Mouse (Mus musculus): ENCODE measurements around the gene Baz2a. TPM values are rescaled to one million over a fixed set of nuclear protein-coding genes. Genes with fewer than 3 reads are reported as not detected.

Gene Baz2a
- polyA plus RNA-seq, 1 experiment from 2014 or later: 13.6 TPM

DNA sequence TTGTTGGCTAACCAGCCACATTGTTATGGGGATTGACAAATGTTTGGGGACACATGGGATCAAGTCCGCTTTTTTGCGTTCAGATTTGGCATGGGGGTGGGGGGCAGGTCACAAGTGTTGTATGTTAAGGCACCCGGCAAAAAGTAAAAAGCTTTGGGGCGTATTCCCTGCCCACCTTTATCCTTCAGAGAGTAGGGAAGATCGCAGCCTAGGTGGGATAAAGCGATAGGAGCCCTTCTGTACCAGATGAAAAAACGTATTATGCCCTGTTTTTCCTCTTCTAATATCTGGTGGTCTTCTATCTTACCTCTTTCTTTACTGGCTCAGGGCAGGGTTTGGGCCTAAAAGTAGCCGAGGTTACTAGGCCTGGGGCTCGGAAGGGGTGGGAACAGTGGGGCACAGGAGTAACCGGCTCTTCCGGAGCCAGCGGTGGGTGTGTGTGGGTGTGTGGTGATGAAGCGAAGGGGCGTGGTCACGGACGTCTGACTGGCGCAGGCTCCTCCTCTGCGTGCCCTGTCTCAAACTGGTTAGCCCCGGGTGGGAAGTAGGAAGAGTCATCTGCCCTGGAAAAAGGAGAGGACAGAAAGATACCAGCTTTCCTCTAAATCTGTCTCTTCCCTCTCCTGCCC is 3.1 kb downstream of the Baz2a start:
- DNase-seq (ENCODE audit: low spot score) (peak; percentile 79), ATAC-seq (peak; percentile 45)
- Histone ChIP-seq H3K4me1 (ENCODE audit: control insufficient read depth, insufficient read depth, low read length) (peaks cover 30% of the 10 kb centered on the region), H3K9me3 (replicated peaks; ENCODE audit: control insufficient read depth, low read length) (no peaks in the 10 kb centered on the region), H3K36me3 (ENCODE audit: control insufficient read depth, insufficient read depth, low read length) (peaks cover 14% of the 10 kb centered on the region), H3K9ac (ENCODE audit: low read length) (0 out of 2 replicates have a peak overlapping the region, but pooled peaks have one; percentile 6), H3K27ac (ENCODE audit: low read depth, low read length) (no peak overlapping the region), H3K4me2 (ENCODE audit: low read length) (peak overlapping the region; percentile 91), H3K4me3 (ENCODE audit: low read depth, low read length) (peak overlapping the region; percentile 16), H3K27me3 (replicated peaks; ENCODE audit: control insufficient read depth, insufficient read depth, low read length) (no peaks in the 10 kb centered on the region)
- WGBS: 8% methylated on average over 19 of the region's 19 CpGs

DNA sequence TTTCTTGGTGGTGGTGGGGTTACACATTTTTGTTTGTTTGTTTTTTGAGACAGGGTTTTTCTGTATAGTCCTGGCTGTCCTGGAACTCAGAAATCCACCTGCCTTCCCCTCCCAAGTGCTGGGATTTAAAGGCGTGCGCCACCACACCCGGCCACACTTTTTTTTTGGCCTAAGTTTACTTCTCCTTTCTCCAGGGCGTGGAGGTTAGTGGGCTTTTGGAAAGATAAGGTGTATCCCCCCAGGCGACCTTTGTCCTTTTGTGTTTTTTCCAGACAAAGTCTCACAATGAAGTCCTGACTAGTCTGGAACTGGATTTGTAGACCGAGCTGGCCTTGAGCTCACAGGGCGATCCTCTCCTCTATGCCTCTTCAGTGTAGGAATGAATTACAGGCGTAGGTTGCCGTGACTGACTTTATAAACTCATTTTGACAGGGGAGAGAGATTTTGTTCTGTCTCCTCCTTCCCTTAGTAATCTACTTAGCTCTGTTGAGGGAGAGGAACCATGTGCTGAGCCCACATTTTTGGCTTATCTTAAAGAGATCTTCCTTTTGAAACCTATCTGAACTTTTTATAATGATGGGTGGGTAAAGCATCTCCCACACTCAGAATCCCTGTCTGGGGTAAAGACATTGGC is 3.7 kb downstream of the Baz2a start:
- DNase-seq (ENCODE audit: low spot score) (no peak), ATAC-seq (no peak)
- Histone ChIP-seq H3K9ac (ENCODE audit: low read length) (no peak overlapping the region), H3K27me3 (replicated peaks; ENCODE audit: control insufficient read depth, insufficient read depth, low read length) (no peaks in the 10 kb centered on the region), H3K4me3 (ENCODE audit: low read depth, low read length) (no peak overlapping the region), H3K36me3 (ENCODE audit: control insufficient read depth, insufficient read depth, low read length) (peaks cover 7% of the 10 kb centered on the region; the same call in 1 of the 2 replicates), H3K4me1 (ENCODE audit: control insufficient read depth, insufficient read depth, low read length) (peaks cover 30% of the 10 kb centered on the region), H3K9me3 (replicated peaks; ENCODE audit: control insufficient read depth, low read length) (no peaks in the 10 kb centered on the region), H3K27ac (ENCODE audit: low read depth, low read length) (no peak overlapping the region), H3K4me2 (ENCODE audit: low read length) (peak overlapping the region; percentile 91; the same call in 1 of the 2 replicates)
- 22% methylated on average over 9 of the region's 9 CpGs for WGBS

DNA sequence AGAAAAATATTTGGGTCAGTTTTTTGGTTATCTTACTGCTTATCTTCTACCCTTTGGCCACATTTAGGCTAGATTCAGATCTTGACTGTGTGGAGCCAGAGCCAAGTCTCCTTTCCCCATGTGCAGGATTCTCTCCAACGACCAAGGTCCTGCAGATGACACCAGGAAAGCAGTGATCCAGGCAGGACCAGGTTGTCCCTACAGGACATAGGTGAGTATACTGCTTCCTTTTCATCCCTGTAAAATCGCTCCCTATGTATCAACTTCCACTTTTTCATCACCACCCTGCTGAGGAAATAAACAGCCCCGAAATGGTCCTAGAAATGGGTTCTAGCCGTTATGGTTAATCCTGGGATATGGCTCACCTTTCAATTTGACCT is 4.9 kb downstream of the Baz2a start:
- 24% methylated on average over 4 of the region's 4 CpGs for WGBS
- peak overlapping the region; percentile 99 for H3K4me3 ChIP-seq (ENCODE audit: low read depth, low read length)
- H3K4me2 ChIP-seq (ENCODE audit: low read length): 0 out of 2 replicates have a peak overlapping the region, but pooled peaks have one; percentile 9
- no peak overlapping the region for H3K9ac ChIP-seq (ENCODE audit: low read length)
- peaks cover 27% of the 10 kb centered on the region for H3K4me1 ChIP-seq (ENCODE audit: control insufficient read depth, insufficient read depth, low read length)
- H3K9me3 ChIP-seq (replicated peaks; ENCODE audit: control insufficient read depth, low read length): no peaks in the 10 kb centered on the region
- ATAC-seq: no peak
- DNase-seq (ENCODE audit: low spot score): no peak
- no peak overlapping the region for H3K27ac ChIP-seq (ENCODE audit: low read depth, low read length)
- H3K27me3 ChIP-seq (replicated peaks; ENCODE audit: control insufficient read depth, insufficient read depth, low read length): no peaks in the 10 kb centered on the region
- no peaks in the 10 kb centered on the region for H3K36me3 ChIP-seq (ENCODE audit: control insufficient read depth, insufficient read depth, low read length)

DNA sequence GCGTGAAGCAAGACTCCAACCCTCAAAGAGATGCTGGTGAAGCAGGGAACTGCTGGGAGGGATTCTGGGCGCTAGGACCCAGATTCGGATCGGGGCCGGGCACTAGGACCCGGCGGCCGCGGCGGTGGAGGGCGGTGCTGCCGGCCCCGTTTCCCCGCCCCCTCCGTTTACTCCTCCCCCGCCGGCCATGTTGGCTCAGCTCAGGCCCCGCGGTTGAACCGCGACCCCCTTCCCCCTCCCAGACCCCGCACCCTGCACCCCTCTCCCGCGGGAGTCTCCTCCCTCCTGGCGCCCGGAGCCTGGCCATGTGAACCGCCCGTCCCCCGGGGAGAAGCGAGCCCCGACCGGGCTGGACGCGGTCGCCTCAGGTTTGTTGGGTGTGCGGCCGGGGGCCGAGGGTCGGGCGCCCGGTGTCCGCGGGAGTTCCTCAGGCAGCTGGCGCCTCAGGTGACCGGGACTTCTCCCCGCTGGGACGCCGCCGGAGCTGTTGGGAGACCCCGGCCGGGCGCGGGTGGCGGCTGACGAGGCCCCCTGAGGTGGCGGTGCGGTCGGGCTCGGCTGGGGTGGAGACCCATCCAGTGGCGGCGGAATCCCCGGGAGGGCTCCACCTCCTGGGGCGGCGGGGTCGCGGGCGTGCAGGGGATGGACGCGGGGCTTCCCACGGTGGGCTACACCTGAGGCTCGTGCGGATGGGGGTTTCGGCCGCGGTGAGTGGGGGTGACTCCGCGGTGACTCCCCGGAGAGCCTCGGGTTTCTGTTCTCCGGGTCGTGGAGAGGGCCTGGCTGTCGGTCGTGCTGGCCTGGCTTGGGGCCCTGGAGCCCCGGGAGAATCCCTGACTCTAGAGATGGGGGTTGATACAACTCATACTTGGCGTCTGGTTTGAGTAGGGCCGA is 5.6 kb downstream of the Baz2a start:
- ATAC-seq: peak; percentile 80
- no peaks in the 10 kb centered on the region for H3K27me3 ChIP-seq (replicated peaks; ENCODE audit: control insufficient read depth, insufficient read depth, low read length)
- under 1% methylated on average over 72 of the region's 86 CpGs for WGBS
- peak overlapping the region; percentile 86 for H3K27ac ChIP-seq (ENCODE audit: low read depth, low read length)
- DNase-seq (ENCODE audit: low spot score): peak; percentile 93
- H3K9me3 ChIP-seq (replicated peaks; ENCODE audit: control insufficient read depth, low read length): no peaks in the 10 kb centered on the region
- H3K4me2 ChIP-seq (ENCODE audit: low read length): peak overlapping the region; percentile 62
- H3K4me1 ChIP-seq (ENCODE audit: control insufficient read depth, insufficient read depth, low read length): peaks cover 21% of the 10 kb centered on the region
- no peaks in the 10 kb centered on the region for H3K36me3 ChIP-seq (ENCODE audit: control insufficient read depth, insufficient read depth, low read length)
- peak overlapping the region; percentile 99 for H3K4me3 ChIP-seq (ENCODE audit: low read depth, low read length)
- H3K9ac ChIP-seq (ENCODE audit: low read length): peak overlapping the region; percentile 93

DNA sequence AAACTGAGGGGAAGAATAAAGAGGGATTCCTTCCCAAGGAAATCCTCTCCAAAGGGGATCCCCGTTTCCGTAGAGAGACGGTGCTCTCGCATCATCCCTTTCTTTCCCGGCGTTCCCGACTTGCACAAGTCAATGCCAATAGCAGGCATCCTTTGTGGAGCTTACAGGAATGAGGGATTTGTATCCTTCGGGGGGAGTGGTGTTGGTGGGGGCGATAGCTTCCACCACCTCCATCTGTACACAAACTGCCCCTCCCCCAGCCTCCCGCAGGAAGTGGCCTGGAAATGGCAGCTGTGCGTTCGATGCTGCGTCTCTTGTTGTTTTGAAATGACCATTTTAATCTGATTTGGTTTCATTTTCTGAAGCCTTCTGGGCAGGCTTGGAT is 6.2 kb downstream of the Baz2a start:
- ATAC-seq (peak; percentile 7; the same call in 1 of the 2 replicates), DNase-seq (ENCODE audit: low spot score) (peak; percentile 68)
- Histone ChIP-seq H3K27ac (ENCODE audit: low read depth, low read length) (peak overlapping the region; percentile 86), H3K27me3 (replicated peaks; ENCODE audit: control insufficient read depth, insufficient read depth, low read length) (no peaks in the 10 kb centered on the region), H3K9me3 (replicated peaks; ENCODE audit: control insufficient read depth, low read length) (no peaks in the 10 kb centered on the region), H3K4me1 (ENCODE audit: control insufficient read depth, insufficient read depth, low read length) (peaks cover 18% of the 10 kb centered on the region), H3K36me3 (ENCODE audit: control insufficient read depth, insufficient read depth, low read length) (no peaks in the 10 kb centered on the region), H3K4me2 (ENCODE audit: low read length) (peak overlapping the region; percentile 62), H3K4me3 (ENCODE audit: low read depth, low read length) (peak overlapping the region; percentile 99), H3K9ac (ENCODE audit: low read length) (peak overlapping the region; percentile 93)
- 1% methylated on average over 13 of the region's 13 CpGs for WGBS

DNA sequence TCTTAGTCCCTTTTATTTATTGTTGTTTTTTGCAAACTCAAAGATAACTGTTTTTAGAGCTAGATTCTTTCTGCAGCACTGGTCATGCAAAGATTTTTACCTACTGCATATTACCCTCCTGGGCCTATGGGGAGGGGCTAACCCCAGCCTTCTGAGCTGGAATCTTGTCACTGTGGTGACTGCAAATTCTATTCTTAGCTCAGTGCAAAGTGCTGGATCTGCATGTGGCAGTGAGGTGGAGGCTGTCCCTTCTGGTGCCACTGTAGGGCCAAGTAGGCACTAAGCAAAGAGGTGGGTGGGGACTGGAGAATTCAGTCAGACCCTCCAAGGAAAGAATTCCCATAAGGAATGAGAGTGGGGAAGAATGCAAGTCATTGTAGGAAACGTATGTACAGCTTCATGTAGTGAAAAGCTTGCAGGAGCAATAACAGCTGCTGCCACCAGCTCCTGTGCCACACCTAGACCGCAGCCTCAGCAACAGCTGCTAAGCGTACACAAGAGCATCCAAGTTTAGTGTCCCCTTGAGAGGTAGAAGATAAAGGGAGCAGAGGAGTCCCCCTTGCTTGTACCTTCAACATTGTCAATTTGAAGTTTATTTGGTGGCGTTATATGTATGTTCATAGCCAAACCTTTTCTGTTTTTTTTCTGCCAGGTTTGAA is 18.9 kb downstream of the Baz2a start:
- DNase-seq (ENCODE audit: low spot score): no peak
- no peaks in the 10 kb centered on the region for H3K9me3 ChIP-seq (replicated peaks; ENCODE audit: control insufficient read depth, low read length)
- H3K4me1 ChIP-seq (ENCODE audit: control insufficient read depth, insufficient read depth, low read length): no peaks in the 10 kb centered on the region
- no peak overlapping the region for H3K4me2 ChIP-seq (ENCODE audit: low read length)
- H3K36me3 ChIP-seq (ENCODE audit: control insufficient read depth, insufficient read depth, low read length): peaks cover 50% of the 10 kb centered on the region
- no peaks in the 10 kb centered on the region for H3K27me3 ChIP-seq (replicated peaks; ENCODE audit: control insufficient read depth, insufficient read depth, low read length)
- no peak overlapping the region for H3K9ac ChIP-seq (ENCODE audit: low read length)
- no peak overlapping the region for H3K27ac ChIP-seq (ENCODE audit: low read depth, low read length)
- 93% methylated on average over 4 of the region's 4 CpGs for WGBS
- ATAC-seq: no peak
- H3K4me3 ChIP-seq (ENCODE audit: low read depth, low read length): no peak overlapping the region

DNA sequence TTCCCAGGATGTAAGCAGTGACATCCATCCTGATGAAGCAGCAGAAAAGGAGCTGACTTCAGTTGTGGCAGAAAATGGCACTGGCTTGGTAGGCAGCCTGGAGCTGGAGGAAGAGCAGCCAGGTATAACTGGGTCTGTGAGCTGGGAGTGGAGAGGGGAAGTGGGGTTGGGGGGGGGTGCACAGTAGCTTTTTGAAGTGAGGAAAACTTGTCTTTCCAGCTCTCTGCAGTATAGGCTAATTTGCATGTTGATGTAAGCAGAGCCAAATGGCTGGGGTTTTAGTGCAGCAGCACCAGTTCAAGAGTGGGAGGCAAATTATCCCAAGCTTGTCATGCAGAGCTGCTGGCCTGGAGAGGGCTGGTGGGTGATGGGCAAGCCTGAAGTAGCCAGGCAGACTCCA is 19.9 kb downstream of the Baz2a start:
- no peaks in the 10 kb centered on the region for H3K27me3 ChIP-seq (replicated peaks; ENCODE audit: control insufficient read depth, insufficient read depth, low read length)
- no peak for DNase-seq (ENCODE audit: low spot score)
- no peak overlapping the region for H3K27ac ChIP-seq (ENCODE audit: low read depth, low read length)
- no peak for ATAC-seq
- H3K4me1 ChIP-seq (ENCODE audit: control insufficient read depth, insufficient read depth, low read length): no peaks in the 10 kb centered on the region
- H3K36me3 ChIP-seq (ENCODE audit: control insufficient read depth, insufficient read depth, low read length): peaks cover 60% of the 10 kb centered on the region
- no peak overlapping the region for H3K4me3 ChIP-seq (ENCODE audit: low read depth, low read length)
- H3K9ac ChIP-seq (ENCODE audit: low read length): no peak overlapping the region
- no peaks in the 10 kb centered on the region for H3K9me3 ChIP-seq (replicated peaks; ENCODE audit: control insufficient read depth, low read length)
- H3K4me2 ChIP-seq (ENCODE audit: low read length): no peak overlapping the region

DNA sequence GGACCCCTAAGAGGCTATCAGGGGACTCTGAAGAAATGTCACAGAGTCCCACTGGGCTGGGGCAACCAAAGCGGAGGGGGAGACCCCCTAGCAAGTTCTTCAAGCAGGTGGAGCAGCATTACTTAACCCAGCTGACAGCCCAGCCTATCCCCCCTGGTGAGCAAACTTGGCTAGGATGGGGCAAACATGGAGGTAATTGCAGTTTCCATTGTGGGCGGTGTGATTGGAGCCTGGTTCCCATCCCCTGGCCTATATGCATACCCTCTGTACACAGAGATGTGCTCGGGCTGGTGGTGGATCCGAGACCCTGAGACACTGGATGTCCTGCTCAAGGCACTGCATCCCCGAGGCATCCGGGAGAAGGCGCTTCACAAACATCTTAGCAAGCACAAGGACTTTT is 32.5 kb downstream of the Baz2a start:
- ATAC-seq: no peak
- H3K27me3 ChIP-seq (replicated peaks; ENCODE audit: control insufficient read depth, insufficient read depth, low read length): no peaks in the 10 kb centered on the region
- 97% methylated on average over 7 of the region's 7 CpGs for WGBS

More for the DNA sequence above, 32.5 kb downstream of the Baz2a start:
- Histone ChIP-seq H3K4me2 (ENCODE audit: low read length) (no peak overlapping the region), H3K9me3 (replicated peaks; ENCODE audit: control insufficient read depth, low read length) (no peaks in the 10 kb centered on the region), H3K9ac (ENCODE audit: low read length) (no peak overlapping the region), H3K27ac (ENCODE audit: low read depth, low read length) (no peak overlapping the region), H3K4me3 (ENCODE audit: low read depth, low read length) (no peak overlapping the region), H3K4me1 (ENCODE audit: control insufficient read depth, insufficient read depth, low read length) (no peaks in the 10 kb centered on the region), H3K36me3 (ENCODE audit: control insufficient read depth, insufficient read depth, low read length) (peaks cover 95% of the 10 kb centered on the region)
- no peak for DNase-seq (ENCODE audit: low spot score)

Data from forebrain, embryonic 14.5 days (tissue).